Mouse (Mus musculus): ENCODE data around the gene Erich2. TPM values are rescaled to one million over a fixed set of nuclear protein-coding genes. Genes with fewer than 3 reads are reported as not detected.
A peak's percentile ranks its signal among the peaks of the same experiment; 100 is the strongest.

The Erich2 gene
- total and polyA plus RNA-seq, 3 experiments: not detected

DNA sequence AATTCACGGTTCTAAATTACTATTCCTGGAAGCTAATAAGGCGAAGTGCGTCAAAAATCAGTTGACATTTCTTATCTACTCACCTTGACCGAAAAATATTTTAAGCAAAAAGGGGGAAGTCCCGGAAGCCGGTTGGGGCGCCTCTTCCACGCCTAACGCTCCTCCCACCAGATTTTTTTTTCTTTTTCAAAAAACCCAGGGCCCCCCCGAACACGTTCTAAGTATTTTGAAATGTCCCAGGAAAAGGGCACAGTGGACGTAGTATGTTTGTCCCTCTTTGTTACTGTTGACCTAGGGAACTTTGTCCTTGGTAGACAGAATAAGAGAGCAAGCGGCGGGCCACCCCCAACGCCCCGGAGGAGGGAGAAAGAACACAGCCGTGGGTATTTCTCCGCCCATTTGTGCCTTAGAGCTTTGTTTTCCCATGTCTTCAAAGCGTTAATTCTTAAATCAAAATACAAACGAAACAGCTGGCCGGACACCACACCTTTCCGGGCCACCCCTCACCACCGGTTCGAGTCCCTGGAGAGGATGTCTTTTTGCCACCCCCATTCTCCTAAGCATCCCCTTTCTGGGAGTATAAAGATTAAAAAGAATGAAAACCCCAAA lies 50.3 kb downstream of the Erich2 start:
- TF ChIP-seq RCOR1 (IDR thresholded peaks at IDR 0.05; ENCODE audit: low read depth, low read length) (no peak), TAL1 (IDR thresholded peaks at IDR 0.05; ENCODE audit: low read length) (no peak), MAZ (IDR thresholded peaks at IDR 0.05; ENCODE audit: low read depth, low read length) (no peak), POLR2AphosphoS2 (IDR thresholded peaks at IDR 0.05; ENCODE audit: low read length) (no peak), CHD1 (IDR thresholded peaks at IDR 0.05; ENCODE audit: low read depth, low read length) (no peak), RAD21 (IDR thresholded peaks at IDR 0.05; ENCODE audit: low read depth, low read length) (no peak), USF2 (IDR thresholded peaks at IDR 0.05; ENCODE audit: borderline replicate concordance in 1 of 2, insufficient read depth in 1 of 2, low read depth in 1 of 2, low read length in 2 of 2) (no peak), ZMIZ1 (IDR thresholded peaks at IDR 0.05; ENCODE audit: low read depth, low read length) (no peak), ETS1 (IDR thresholded peaks at IDR 0.05; ENCODE audit: low read depth, low read length) (no peak), KAT2A (conservative IDR thresholded peaks at IDR 0.05; ENCODE audit: low read depth, low read length) (no peak), GATA1 (IDR thresholded peaks at IDR 0.05; ENCODE audit: low read depth, low read length) (no peak), ELF1 (IDR thresholded peaks at IDR 0.05; ENCODE audit: low read depth, low read length) (no peak), MAFK (IDR thresholded peaks at IDR 0.05; ENCODE audit: borderline replicate concordance, low read depth, low read length) (no peak), JUND (IDR thresholded peaks at IDR 0.05; ENCODE audit: low read depth, low read length) (no peak), GABPA (IDR thresholded peaks at IDR 0.05; ENCODE audit: low read depth, low read length) (no peak)
- H3K79me2 ChIP-seq (ENCODE audit: control insufficient read depth, insufficient read depth, low read length, poor library complexity): no peaks in the 10 kb centered on the region
- H3K4me3 ChIP-seq (ENCODE audit: control insufficient read depth in 1 of 2, insufficient read depth in 1 of 2, low read depth in 2 of 2, low read length in 2 of 2): no peak overlapping the region
- no peaks in the 10 kb centered on the region for H3K9me3 ChIP-seq (replicated peaks; ENCODE audit: insufficient read depth, low read length)
- H3K27ac ChIP-seq (ENCODE audit: control insufficient read depth, low read depth, low read length): no peak overlapping the region
- no peaks in the 10 kb centered on the region for H3K36me3 ChIP-seq (ENCODE audit: control insufficient read depth in 1 of 2, insufficient read depth in 2 of 2, low read length in 2 of 2)
- H3K9ac ChIP-seq (ENCODE audit: control insufficient read depth, low read depth, low read length, poor library complexity, severe bottlenecking): no peak overlapping the region
- no peaks in the 10 kb centered on the region for H3K4me1 ChIP-seq (ENCODE audit: control insufficient read depth in 1 of 2, insufficient read depth in 2 of 2, low read length in 2 of 2)
- no peak for DNase-seq (ENCODE audit: low read depth, low spot score)
- no peaks in the 10 kb centered on the region for H3K27me3 ChIP-seq (ENCODE audit: control insufficient read depth in 1 of 2, insufficient read depth in 2 of 2, low read length in 2 of 2)

DNA sequence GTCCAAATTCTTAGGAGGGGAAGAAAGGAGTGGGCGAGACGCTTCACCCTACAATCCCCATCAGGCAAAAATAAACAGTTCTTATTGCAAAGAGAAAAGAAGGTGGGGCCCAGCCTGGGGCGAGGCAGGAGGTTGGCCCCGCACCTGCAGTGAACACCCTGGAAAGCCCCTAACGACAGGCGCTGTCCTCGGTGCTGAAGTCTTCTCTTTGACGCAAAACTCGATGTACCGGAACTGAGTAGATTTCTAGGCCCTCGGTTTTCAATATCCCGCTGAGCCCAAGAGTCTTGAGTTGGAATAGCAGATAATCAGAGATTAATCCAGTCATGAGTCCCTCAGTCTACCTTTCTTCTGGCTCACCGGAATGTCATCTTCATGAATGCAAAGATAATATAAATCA lies 50.9 kb downstream of the Erich2 start:
- TF ChIP-seq KAT2A (conservative IDR thresholded peaks at IDR 0.05; ENCODE audit: low read depth, low read length): no peak
- no peak for TF ChIP-seq JUND (IDR thresholded peaks at IDR 0.05; ENCODE audit: low read depth, low read length)
- no peak for TF ChIP-seq ZC3H11A (IDR thresholded peaks at IDR 0.05; ENCODE audit: low read depth, low read length)
- TF ChIP-seq MAFK (IDR thresholded peaks at IDR 0.05; ENCODE audit: borderline replicate concordance, low read depth, low read length): no peak
- TF ChIP-seq TCF12 (IDR thresholded peaks at IDR 0.05; ENCODE audit: low read depth, low read length): no peak
- 0 out of 2 replicates have a peak, but pooled peaks have one; percentile 20 for TF ChIP-seq SIN3A (IDR thresholded peaks at IDR 0.05; ENCODE audit: low read length)
- no peak for TF ChIP-seq MYB (IDR thresholded peaks at IDR 0.05; ENCODE audit: low read depth, low read length)
- Histone ChIP-seq H3K36me3 (ENCODE audit: control insufficient read depth in 1 of 2, insufficient read depth in 2 of 2, low read length in 2 of 2) (no peaks in the 10 kb centered on the region), H3K27ac (ENCODE audit: control insufficient read depth, low read depth, low read length) (no peak overlapping the region), H3K27me3 (ENCODE audit: control insufficient read depth in 1 of 2, insufficient read depth in 2 of 2, low read length in 2 of 2) (no peaks in the 10 kb centered on the region), H3K4me3 (ENCODE audit: control insufficient read depth in 1 of 2, insufficient read depth in 1 of 2, low read depth in 2 of 2, low read length in 2 of 2) (no peak overlapping the region), H3K79me2 (ENCODE audit: control insufficient read depth, insufficient read depth, low read length, poor library complexity) (no peaks in the 10 kb centered on the region), H3K9ac (ENCODE audit: control insufficient read depth, low read depth, low read length, poor library complexity, severe bottlenecking) (no peak overlapping the region), H3K9me3 (replicated peaks; ENCODE audit: insufficient read depth, low read length) (no peaks in the 10 kb centered on the region), H3K4me1 (ENCODE audit: control insufficient read depth in 1 of 2, insufficient read depth in 2 of 2, low read length in 2 of 2) (no peaks in the 10 kb centered on the region)
- peak; percentile 37 for DNase-seq (ENCODE audit: low read depth, low spot score)
